In genomic region chr7:141666190-141666589, GRCm38 (mm10) we compare ENCODE assay signal across 9 mouse cellular contexts. TPM values are rescaled to one million over a fixed set of nuclear protein-coding genes. Genes with fewer than 3 reads are reported as not detected.
DNase-seq lines count a peak whose midpoint lies in the region; ATAC-seq and TF ChIP-seq lines count a peak whose summit lies in the region.
"Had no signal": no experiment of that assay in that cellular context is flagged by ENCODE, and none has a peak within 500 bp of the region (broad histone marks: within the 10 kb centered on the region; RNA-seq: fewer than 3 reads in every experiment).

No protein-coding gene starts in this region.

- H3K4me1 ChIP-seq in heart, adult 2 months (ENCODE audit: control insufficient read depth, insufficient read depth, low read length), result no peaks in the 10 kb centered on the region
- H3K4me1 ChIP-seq in heart, embryonic 11.5 days (ENCODE audit: control insufficient read depth, insufficient read depth, low read length), result peaks cover 5% of the 10 kb centered on the region
- H3K4me1 ChIP-seq in lung, postnatal 0 days (ENCODE audit: insufficient read depth, low read depth, low read length), result no peaks in the 10 kb centered on the region
- H3K4me1 ChIP-seq: embryonic facial prominence, embryonic 12.5 days had no signal

- no peak for TF ChIP-seq POLR2A in heart, adult 2 months (IDR thresholded peaks at IDR 0.05; ENCODE audit: insufficient read depth, low read depth, low read length)

- no peak overlapping the region for H3K4me2 ChIP-seq in heart, embryonic 11.5 days
- no peak overlapping the region for H3K4me2 ChIP-seq in lung, postnatal 0 days (replicated peaks; ENCODE audit: low read depth, low read length)
- H3K4me2 ChIP-seq: embryonic facial prominence, embryonic 12.5 days had no signal

- peak; percentile 76; the same call in 1 of the 2 replicates for TF ChIP-seq EP300 in heart, adult 2 months (IDR thresholded peaks at IDR 0.05; ENCODE audit: insufficient read depth, low read depth, low read length)
- TF ChIP-seq EP300 in lung, postnatal 0 days (IDR thresholded peaks at IDR 0.05), result no peak

- no peak overlapping the region for H3K9ac ChIP-seq in heart, adult 2 months (ENCODE audit: low read depth, low read length)
- no peak overlapping the region for H3K9ac ChIP-seq in heart, embryonic 11.5 days (ENCODE audit: low read depth, low read length)
- H3K9ac ChIP-seq in lung, postnatal 0 days (replicated peaks; ENCODE audit: low read depth), result no peak overlapping the region
- H3K9ac ChIP-seq: embryonic facial prominence, embryonic 12.5 days had no signal

- H3K9me3 ChIP-seq in heart, embryonic 11.5 days (replicated peaks; ENCODE audit: control insufficient read depth, low read length), result no peaks in the 10 kb centered on the region
- H3K9me3 ChIP-seq in lung, postnatal 0 days (ENCODE audit: low read length), result no peaks in the 10 kb centered on the region
- H3K9me3 ChIP-seq: embryonic facial prominence, embryonic 12.5 days had no signal

- WGBS in heart, adult 2 months, result 2% methylated on average over 4 of the region's 4 CpGs
- WGBS in heart, embryonic 11.5 days (ENCODE audit: insufficient replicate concordance), result 28% methylated on average over 4 of the region's 4 CpGs
- WGBS in lung, postnatal 0 days, result 10% methylated on average over 4 of the region's 4 CpGs

- intact Hi-C loops in heart, adult 2 months (cut with DNase I), result loop anchor here (1.0 kb wide), 1 partner anchor 186 kb away; no protein-coding TSS in a partner anchor

- no peaks in the 10 kb centered on the region for H3K79me2 ChIP-seq in heart, adult 2 months (replicated peaks; ENCODE audit: control insufficient read depth, insufficient read depth, low read length)

- no peak overlapping the region for H3K4me3 ChIP-seq in heart, adult 2 months
- H3K4me3 ChIP-seq in heart, embryonic 11.5 days (ENCODE audit: low read depth, low read length), result no peak overlapping the region
- H3K4me3 ChIP-seq in lung, postnatal 0 days (ENCODE audit: low read depth, low read length), result no peak overlapping the region
- H3K4me3 ChIP-seq: embryonic facial prominence, embryonic 12.5 days had no signal

- TF ChIP-seq CTCF in heart, adult 2 months (IDR thresholded peaks at IDR 0.05), result peak; percentile 83
- peak; percentile 79 for TF ChIP-seq CTCF in lung, postnatal 0 days (IDR thresholded peaks at IDR 0.05)

- no peak for ATAC-seq in heart, embryonic 11.5 days (replicated peaks; ENCODE audit: insufficient number of reproducible peaks, low FRiP score, low TSS enrichment)
- peak; percentile 69 for ATAC-seq in CD4-positive, CD25-positive, alpha-beta regulatory T cell, adult 4 months
- peak; percentile 69; the same call in 1 of the 2 replicates for ATAC-seq in erythroblast, adult 5-6 weeks (replicated peaks; ENCODE audit: low FRiP score, poor library complexity, severe bottlenecking)
- ATAC-seq in lung, postnatal 0 days, result peak; percentile 75

- peak; percentile 53 to 54 for DNase-seq in heart, adult 2 months
- DNase-seq in adrenal gland, postnatal 14 days, result peak; percentile 59
- peak; percentile 72 for DNase-seq in kidney, postnatal 14 days
- DNase-seq in lung, postnatal 0 days (ENCODE audit: low spot score), result peak; percentile 67
- DNase-seq in thymus, postnatal 25 days, result peak; percentile 56

- no peak overlapping the region for H3K27ac ChIP-seq in heart, adult 2 months
- no peak overlapping the region for H3K27ac ChIP-seq in heart, embryonic 11.5 days (ENCODE audit: low read depth, low read length)
- H3K27ac ChIP-seq in lung, postnatal 0 days (ENCODE audit: low read length), result no peak overlapping the region
- H3K27ac ChIP-seq: embryonic facial prominence, embryonic 12.5 days had no signal

- no peaks in the 10 kb centered on the region for H3K36me3 ChIP-seq in heart, adult 2 months (ENCODE audit: control insufficient read depth, insufficient read depth, low read length)
- H3K36me3 ChIP-seq in heart, embryonic 11.5 days (ENCODE audit: control insufficient read depth, insufficient read depth, low read length), result no peaks in the 10 kb centered on the region
- H3K36me3 ChIP-seq in lung, postnatal 0 days (ENCODE audit: insufficient read depth, low read length), result no peaks in the 10 kb centered on the region
- H3K36me3 ChIP-seq: embryonic facial prominence, embryonic 12.5 days had no signal

- no peaks in the 10 kb centered on the region for H3K27me3 ChIP-seq in heart, adult 2 months (ENCODE audit: control insufficient read depth, insufficient read depth, low read length)
- no peaks in the 10 kb centered on the region for H3K27me3 ChIP-seq in heart, embryonic 11.5 days (ENCODE audit: control insufficient read depth, insufficient read depth, low read length)
- no peaks in the 10 kb centered on the region for H3K27me3 ChIP-seq in lung, postnatal 0 days (replicated peaks; ENCODE audit: insufficient read depth, low read length)
- H3K27me3 ChIP-seq: embryonic facial prominence, embryonic 12.5 days had no signal

RNA-seq across cellular contexts. Expression of gene Muc6, which starts 11.1 kb away (rescaled TPM):
- total RNA-seq in heart, adult 2 months (2021), result not detected
- polyA plus RNA-seq in heart, adult 2 months (2012; rRNA removed), result 0.03 TPM in 1 of 2 replicates, not detected in the other
- polyA plus RNA-seq in heart, embryonic 11.5 days (2014; fragmentation: Nextera tagmentation; extraction: Ambion mirVana), result 0.11 and 0.18 TPM in 2 replicates
- polyA plus RNA-seq in CD4-positive, CD25-positive, alpha-beta regulatory T cell, adult 4 months (2017; shearing (Covaris generic)), result under 1 TPM; 0.28 to 0.37 TPM
- not detected in 2 replicates for total RNA-seq in adrenal gland, postnatal 14 days (2021)
- total RNA-seq in erythroblast, adult 5-6 weeks (2015; ENCODE audit: low replicate concordance), result under 0.01 TPM in 1 of 2 replicates, not detected in the other
- total RNA-seq in erythroblast, adult 5-6 weeks (2017; ENCODE audit: low replicate concordance), result 0.28 TPM in 1 of 2 replicates, not detected in the other
- polyA plus RNA-seq in lung, postnatal 0 days (2015; fragmentation: Nextera tagmentation; extraction: Ambion mirVana), result 0.07 TPM in 2 replicates

RNA-seq across cellular contexts. Expression of gene Muc2, which starts 23.9 kb away (rescaled TPM):
- not detected for total RNA-seq in heart, adult 2 months (2021)
- polyA plus RNA-seq in heart, adult 2 months (2012; rRNA removed), result 0.25 and 0.38 TPM in 2 replicates
- 0.93 and 1.1 TPM in 2 replicates for polyA plus RNA-seq in heart, embryonic 11.5 days (2014; fragmentation: Nextera tagmentation; extraction: Ambion mirVana)
- polyA plus RNA-seq in CD4-positive, CD25-positive, alpha-beta regulatory T cell, adult 4 months (2017; shearing (Covaris generic)), result not detected
- 0.78 and 4.3 TPM in 2 replicates for total RNA-seq in adrenal gland, postnatal 14 days (2021)
- total RNA-seq in erythroblast, adult 5-6 weeks (2015; ENCODE audit: low replicate concordance), result 1.3 TPM in 1 of 2 replicates, not detected in the other
- 0.26 and 0.28 TPM in 2 replicates for total RNA-seq in erythroblast, adult 5-6 weeks (2017; ENCODE audit: low replicate concordance)
- 0.26 and 0.36 TPM in 2 replicates for polyA plus RNA-seq in lung, postnatal 0 days (2015; fragmentation: Nextera tagmentation; extraction: Ambion mirVana)
